In the genomic region with DNA sequence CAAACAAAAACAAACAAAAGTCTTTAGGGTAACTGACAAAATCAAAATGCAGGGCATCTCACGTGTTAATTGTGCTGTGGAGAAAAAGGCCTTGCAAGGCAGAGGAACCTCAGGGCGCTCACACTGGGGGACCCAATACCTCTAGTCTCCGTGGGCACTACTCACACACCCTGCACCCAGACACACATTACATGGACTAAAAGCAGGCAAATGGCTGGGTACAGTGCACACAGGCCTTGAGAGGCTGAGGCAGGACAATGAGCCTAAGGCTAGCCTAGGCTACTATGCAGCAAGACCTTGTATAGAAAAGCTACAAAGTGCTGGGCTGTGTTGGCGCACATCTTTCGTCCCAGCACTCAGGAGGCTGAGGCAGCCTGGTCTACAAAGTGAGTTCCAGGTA, we compare ENCODE assay signal across 1 mouse cellular context.
TF ChIP-seq lines count a peak whose summit lies in the region.

No protein-coding gene starts in this region.

TF ChIP-seq in myocyte, 11 proteins besides CTCF, POLR2A, EP300 and RAD21:
- TF ChIP-seq POLR2AphosphoS2 (IDR thresholded peaks at IDR 0.05; ENCODE audit: insufficient read length, low read depth) = peak; percentile 66
- no peak for TF ChIP-seq USF1 (IDR thresholded peaks at IDR 0.05; ENCODE audit: low read depth)
- no peak for TF ChIP-seq E2F4 (IDR thresholded peaks at IDR 0.05; ENCODE audit: insufficient read depth)
- TF ChIP-seq MAX (IDR thresholded peaks at IDR 0.05; ENCODE audit: low read depth) = no peak
